Mouse (Mus musculus) cerebellum, adult 2 months (tissue): Measurements from ENCODE around the gene Rbms3. TPM values are rescaled to one million over a fixed set of nuclear protein-coding genes. Genes with fewer than 3 reads are reported as not detected.
A peak's percentile ranks its signal among the peaks of the same experiment; 100 is the strongest.

Experiments
- DNase-seq, 2 experiments: peaks; one replicate each; pipeline ENCODE4 v3.0.0; 2021
- H3K27ac ChIP-seq: fragments of 200-500 bp; 2 replicates; pipeline ENCODE4 v1.5.1; 2012; ENCODE audit warnings: low read length, control low read depth, inconsistent platforms; ENCODE audit not compliant: insufficient read depth
- H3K27me3 ChIP-seq: fragments of 200-500 bp; 2 replicates; pipeline ENCODE4 v1.6.1; 2012; ENCODE audit warnings: inconsistent platforms, mild to moderate bottlenecking, low read length, moderate library complexity; ENCODE audit not compliant: control insufficient read depth, insufficient read depth
- H3K4me1 ChIP-seq: fragments of 200-500 bp; 2 replicates; pipeline ENCODE4 v1.6.1; 2011; ENCODE audit warnings: low read length; ENCODE audit not compliant: control insufficient read depth, insufficient read depth
- H3K4me3 ChIP-seq: fragments of 200-500 bp; replicated peaks from 2 replicates; pipeline ENCODE3; 2011; ENCODE audit warnings: mild to moderate bottlenecking, low read depth, low read length, control low read depth; ENCODE audit not compliant: insufficient read depth
- CTCF ChIP-seq: fragments of 200-500 bp; IDR thresholded peaks from 2 replicates; pipeline ENCODE4 v1.5.1; 2011; ENCODE audit warnings: low read depth, mild to moderate bottlenecking, control low read depth, low read length, moderate library complexity, borderline replicate concordance; ENCODE audit not compliant: insufficient read depth
- POLR2A ChIP-seq: fragments of 200-500 bp; IDR thresholded peaks from 2 replicates; pipeline ENCODE4 v1.6.1; 2011; ENCODE audit warnings: low read length, control low read depth, borderline replicate concordance; ENCODE audit not compliant: insufficient read depth
- WGBS: fragments of 180-500 bp; shearing (Covaris S2); methylation state at CpG from one replicate; pipeline ENCODE4 v1.1.7; 2018; 5-methylcytosine and 5-hydroxymethylcytosine counted together
- polyA plus RNA-seq: library from polyadenylated mRNA; depleted of rRNA; stranded (reverse); fragments of >200 nt; gene quantifications from 2 replicates; pipeline ENCODE4 v1.2.3, GENCODE M21; 2012

Rbms3 gene
- polyA plus RNA-seq, 1 experiment, result 13.3 TPM

- H3K4me1 ChIP-seq, result no peaks in the 10 kb centered on the region
- H3K4me3 ChIP-seq, result no peak overlapping the region
- no peak for DNase-seq
- no peak overlapping the region for H3K27ac ChIP-seq
- no peaks in the 10 kb centered on the region for H3K27me3 ChIP-seq
- no peak for TF ChIP-seq POLR2A
- TF ChIP-seq CTCF, result no peak
- WGBS, result 68% methylated on average over 7 of the region's 7 CpGs
These were observed 449.1 kb downstream of the Rbms3 start for GRCm38 (mm10) chr9:117180658-117181057.

- TF ChIP-seq CTCF (no peak), POLR2A (no peak)
- no peak overlapping the region for H3K4me3 ChIP-seq
- no peaks in the 10 kb centered on the region for H3K27me3 ChIP-seq
- H3K27ac ChIP-seq, result no peak overlapping the region
- no peaks in the 10 kb centered on the region for H3K4me1 ChIP-seq
- 88% methylated on average over 4 of the region's 4 CpGs for WGBS
- DNase-seq, result no peak
These were observed 451.3 kb downstream of the Rbms3 start for GRCm38 (mm10) chr9:117178366-117178765.

- TF ChIP-seq CTCF, result no peak
- no peak for TF ChIP-seq POLR2A
These were observed 457.2 kb downstream of the Rbms3 start for GRCm38 (mm10) chr9:117172526-117172925.

GRCm38 (mm10) chr9:117169196-117169595 is 460.5 kb downstream of the Rbms3 start:
- H3K4me1 ChIP-seq, result no peaks in the 10 kb centered on the region
- 61% methylated on average over 5 of the region's 5 CpGs for WGBS
- DNase-seq, result peak; percentile 21 to 44
- H3K27ac ChIP-seq, result no peak overlapping the region
- no peak for TF ChIP-seq POLR2A
- TF ChIP-seq CTCF, result no peak
- no peak overlapping the region for H3K4me3 ChIP-seq
- H3K27me3 ChIP-seq, result no peaks in the 10 kb centered on the region; the same call in 1 of the 2 replicates

More at GRCm38 (mm10) chr9:117172526-117172925, 457.2 kb downstream of the Rbms3 start:
- H3K4me1 ChIP-seq, result no peaks in the 10 kb centered on the region
- H3K4me3 ChIP-seq, result no peak overlapping the region
- H3K27me3 ChIP-seq, result no peaks in the 10 kb centered on the region
- no peak overlapping the region for H3K27ac ChIP-seq
- DNase-seq, result no peak
- 94% methylated on average over 7 of the region's 7 CpGs for WGBS

GRCm38 (mm10) chr9:117163143-117163542 is 466.6 kb downstream of the Rbms3 start:
- H3K4me3 ChIP-seq, result no peak overlapping the region
- H3K27ac ChIP-seq, result no peak overlapping the region
- no peaks in the 10 kb centered on the region; the same call in 1 of the 2 replicates for H3K27me3 ChIP-seq
- no peak for TF ChIP-seq CTCF
- TF ChIP-seq POLR2A, result no peak
- peak in 1 of 2 experiments; percentile 3 for DNase-seq
- WGBS, result 32% methylated on average over 6 of the region's 6 CpGs
- no peaks in the 10 kb centered on the region for H3K4me1 ChIP-seq

GRCm38 (mm10) chr9:117161150-117161549 is 468.6 kb downstream of the Rbms3 start:
- no peak for TF ChIP-seq POLR2A
- TF ChIP-seq CTCF, result no peak
- 67% methylated on average over 6 of the region's 6 CpGs for WGBS
- H3K27me3 ChIP-seq, result no peaks in the 10 kb centered on the region

GRCm38 (mm10) chr9:117156330-117156905 is 473.3 kb downstream of the Rbms3 start:
- Histone ChIP-seq H3K27ac (no peak overlapping the region), H3K4me3 (no peak overlapping the region), H3K4me1 (no peaks in the 10 kb centered on the region), H3K27me3 (no peaks in the 10 kb centered on the region)
- no peak for TF ChIP-seq POLR2A
- TF ChIP-seq CTCF, result no peak
- DNase-seq, result no peak
- WGBS, result 68% methylated on average over 9 of the region's 9 CpGs

More at GRCm38 (mm10) chr9:117161150-117161549, 468.6 kb downstream of the Rbms3 start:
- no peak overlapping the region for H3K4me3 ChIP-seq
- no peak overlapping the region for H3K27ac ChIP-seq
- H3K4me1 ChIP-seq, result no peaks in the 10 kb centered on the region
- DNase-seq, result no peak

- Histone ChIP-seq H3K27ac (no peak overlapping the region), H3K4me3 (no peak overlapping the region), H3K4me1 (no peaks in the 10 kb centered on the region), H3K27me3 (no peaks in the 10 kb centered on the region)
- no peak for DNase-seq
- 83% methylated on average over 4 of the region's 4 CpGs for WGBS
- no peak for TF ChIP-seq POLR2A
These were observed 475.1 kb downstream of the Rbms3 start for GRCm38 (mm10) chr9:117154590-117154989.
